Mouse (Mus musculus) embryonic facial prominence, embryonic 11.5 days (tissue): ENCODE results near the gene Gm11568. TPM values are rescaled to one million over a fixed set of nuclear protein-coding genes. Genes with fewer than 3 reads are reported as not detected.
"Not testable (repeated sequence)": the region's sequence is repeated elsewhere in the genome, so short reads cannot be mapped to it uniquely, and the experiment has no call there.

Experiments
- ATAC-seq: fragments of 200-750 bp; cut with Nextera tagmentation; replicated peaks from 2 replicates; pipeline ENCODE4 v1.8.0; 2017; ENCODE audit warnings: low read depth; ENCODE audit not compliant: insufficient number of reproducible peaks, low FRiP score, low TSS enrichment
- DNase-seq: peaks from one replicate; pipeline ENCODE4 v3.0.0-alpha.2; 2015; ENCODE audit warnings: low spot score
- H3K27ac ChIP-seq: fragments of 300-500 bp; sonication (generic); replicated peaks from 2 replicates; pipeline ENCODE4 v1.5.1; 2014; ENCODE audit warnings: mild to moderate bottlenecking, low read depth, low read length, control low read depth
- H3K27me3 ChIP-seq: fragments of 300-500 bp; sonication (generic); 2 replicates; pipeline ENCODE4 v1.6.1; 2014; ENCODE audit warnings: mild to moderate bottlenecking, low read length, moderate library complexity, mixed read lengths; ENCODE audit not compliant: control insufficient read depth, insufficient read depth
- H3K36me3 ChIP-seq: fragments of 300-500 bp; sonication (generic); replicated peaks from 2 replicates; pipeline ENCODE4 v1.6.1; 2014; ENCODE audit warnings: low read depth, mild to moderate bottlenecking, low read length, moderate library complexity, mixed read lengths; ENCODE audit not compliant: control insufficient read depth, insufficient read depth
- H3K4me1 ChIP-seq: fragments of 300-500 bp; sonication (generic); 2 replicates; pipeline ENCODE4 v1.6.1; 2014; ENCODE audit warnings: low read length, mixed read lengths; ENCODE audit not compliant: control insufficient read depth, insufficient read depth
- H3K4me2 ChIP-seq: fragments of 300-500 bp; sonication (generic); 2 replicates; pipeline ENCODE4 v1.6.1; 2014; ENCODE audit warnings: low read depth, mild to moderate bottlenecking, control low read depth, low read length, moderate library complexity
- H3K4me3 ChIP-seq: fragments of 300-500 bp; sonication (generic); 2 replicates; pipeline ENCODE4 v1.5.1; 2014; ENCODE audit warnings: low read depth, low read length, control low read depth
- H3K9ac ChIP-seq: fragments of 300-500 bp; sonication (generic); replicated peaks from 2 replicates; pipeline ENCODE4 v1.6.1; 2014; ENCODE audit warnings: mild to moderate bottlenecking, control low read depth, low read length
- H3K9me3 ChIP-seq: fragments of 300-500 bp; sonication (generic); replicated peaks from 2 replicates; pipeline ENCODE4 v1.6.1; 2016; ENCODE audit warnings: mild to moderate bottlenecking, low read length, inconsistent platforms, mixed read lengths; ENCODE audit not compliant: control insufficient read depth
- WGBS: fragments of 180-500 bp; shearing (Covaris S2); extraction: QIAGEN DNeasy Blood & Tissue Kit; methylation state at CpG from one replicate; pipeline ENCODE4 v1.1.7; 2014; 5-methylcytosine and 5-hydroxymethylcytosine counted together
- polyA plus RNA-seq: library from polyadenylated mRNA; unstranded; fragments of >200 nt; fragmentation: Nextera tagmentation; extraction: Ambion mirVana; gene quantifications from 2 replicates; pipeline ENCODE4 v1.2.1, GENCODE M21; 2014

Gm11568 gene
- polyA plus RNA-seq, 1 experiment from 2014 or later: not detected

DNA sequence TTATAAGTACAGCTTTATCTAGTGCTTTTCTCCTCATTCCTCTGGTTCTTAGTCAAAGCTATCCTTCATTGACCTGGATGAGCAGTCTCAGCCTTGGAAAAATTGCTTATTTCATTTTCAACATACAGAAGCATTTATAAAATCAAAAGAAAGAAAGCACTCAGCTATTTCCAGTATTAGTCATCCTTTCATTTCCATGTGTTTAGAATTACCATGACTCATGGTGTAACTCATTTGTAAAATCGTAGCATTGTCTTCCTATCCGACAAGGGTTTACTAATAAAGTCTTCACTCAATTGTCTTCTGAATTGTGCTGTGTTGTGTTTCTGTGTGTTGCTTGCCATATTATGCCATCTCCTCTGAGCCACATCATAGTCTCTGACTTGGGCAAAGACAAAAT, 1.0 kb downstream of the Gm11568 start:
- 80% methylated on average over 2 of the region's 2 CpGs for WGBS
- no peak for ATAC-seq
- H3K4me3 ChIP-seq: no peak overlapping the region
- H3K9ac ChIP-seq: no peak overlapping the region
- no peak for DNase-seq
- no peaks in the 10 kb centered on the region for H3K36me3 ChIP-seq
- no peaks in the 10 kb centered on the region for H3K4me1 ChIP-seq
- no peak overlapping the region for H3K4me2 ChIP-seq
- no peaks in the 10 kb centered on the region for H3K9me3 ChIP-seq
- H3K27ac ChIP-seq: no peak overlapping the region
- no peaks in the 10 kb centered on the region for H3K27me3 ChIP-seq

DNA sequence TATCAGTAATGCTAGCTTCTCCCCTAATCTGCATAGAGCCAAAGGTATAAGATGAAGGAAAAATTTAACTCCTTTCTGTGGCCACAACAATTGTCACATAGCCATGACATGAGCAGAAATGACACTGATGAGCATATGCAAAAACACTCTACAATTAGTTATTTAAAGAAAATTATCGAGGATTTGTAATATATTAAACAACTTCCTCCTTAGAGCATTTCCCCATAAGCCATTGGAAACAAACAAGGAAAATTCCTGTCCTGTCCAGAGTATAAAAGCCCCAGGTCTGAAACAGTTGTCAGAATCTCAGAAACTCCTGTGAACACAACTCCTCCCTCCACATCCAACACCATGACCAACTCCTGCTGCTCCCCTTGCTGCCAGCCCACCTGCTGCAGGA, 6.5 kb downstream of the Gm11568 start, which contains the start of gene Gm11559:
Gm11559 (plus strand) TSS at position 301 of the 400 bp plus-strand sequence.
- ATAC-seq, H3K4me2 ChIP-seq, H3K36me3 ChIP-seq, H3K27me3 ChIP-seq, H3K4me1 ChIP-seq, DNase-seq, H3K9me3 ChIP-seq, H3K27ac ChIP-seq, H3K4me3 ChIP-seq, H3K9ac ChIP-seq: not testable (repeated sequence)
- 66% methylated on average over 1 of the region's 1 CpGs for WGBS

DNA sequence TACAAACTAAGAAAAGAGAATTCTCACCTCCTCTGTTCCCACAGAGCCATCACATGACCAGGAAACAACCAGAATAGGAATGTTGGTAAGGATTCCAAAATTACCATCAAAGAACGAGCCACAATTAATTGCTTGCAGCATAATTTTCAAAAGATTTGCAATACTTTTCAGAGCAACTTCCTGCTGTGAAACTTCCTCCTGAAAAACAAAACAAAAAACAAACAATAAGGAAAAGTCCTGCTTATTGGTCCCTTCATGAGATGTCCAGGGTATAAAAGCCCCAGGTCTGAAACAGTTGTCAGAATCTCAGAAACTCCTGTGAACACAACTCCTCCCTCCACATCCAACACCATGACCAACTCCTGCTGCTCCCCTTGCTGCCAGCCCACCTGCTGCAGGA, 15.4 kb downstream of the Gm11568 start, which contains the start of gene Krtap9-1:
Krtap9-1 (plus strand) TSS at position 301 of the 400 bp plus-strand sequence.
- not testable (repeated sequence) for H3K27me3 ChIP-seq, H3K4me1 ChIP-seq, H3K9ac ChIP-seq, H3K9me3 ChIP-seq, DNase-seq, H3K36me3 ChIP-seq, H3K4me2 ChIP-seq, H3K27ac ChIP-seq, ATAC-seq, H3K4me3 ChIP-seq
- WGBS: 70% methylated on average over 1 of the region's 1 CpGs

DNA sequence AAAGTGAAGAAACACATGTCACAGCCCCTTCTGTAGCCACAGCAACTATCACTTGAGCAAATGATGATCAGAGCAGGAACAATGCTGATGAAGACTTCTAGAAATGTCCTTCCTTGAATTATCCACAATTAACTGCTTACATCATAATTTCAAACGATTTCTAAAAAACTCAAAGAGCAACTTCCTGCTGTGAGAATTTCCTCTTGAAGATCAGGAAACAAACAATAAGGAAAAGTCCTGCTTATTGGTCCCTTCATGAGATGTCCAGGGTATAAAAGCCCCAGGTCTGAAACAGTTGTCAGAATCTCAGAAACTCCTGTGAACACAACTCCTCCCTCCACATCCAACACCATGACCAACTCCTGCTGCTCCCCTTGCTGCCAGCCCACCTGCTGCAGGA, 21.2 kb downstream of the Gm11568 start, which contains the start of gene Gm11567:
Gm11567 (plus strand) TSS at position 301 of the 400 bp plus-strand sequence.
- not testable (repeated sequence) for H3K9ac ChIP-seq, H3K4me3 ChIP-seq, H3K4me1 ChIP-seq, H3K27me3 ChIP-seq, H3K4me2 ChIP-seq, H3K9me3 ChIP-seq, DNase-seq, H3K27ac ChIP-seq, ATAC-seq, H3K36me3 ChIP-seq
- 60% methylated on average over 1 of the region's 1 CpGs for WGBS

DNA sequence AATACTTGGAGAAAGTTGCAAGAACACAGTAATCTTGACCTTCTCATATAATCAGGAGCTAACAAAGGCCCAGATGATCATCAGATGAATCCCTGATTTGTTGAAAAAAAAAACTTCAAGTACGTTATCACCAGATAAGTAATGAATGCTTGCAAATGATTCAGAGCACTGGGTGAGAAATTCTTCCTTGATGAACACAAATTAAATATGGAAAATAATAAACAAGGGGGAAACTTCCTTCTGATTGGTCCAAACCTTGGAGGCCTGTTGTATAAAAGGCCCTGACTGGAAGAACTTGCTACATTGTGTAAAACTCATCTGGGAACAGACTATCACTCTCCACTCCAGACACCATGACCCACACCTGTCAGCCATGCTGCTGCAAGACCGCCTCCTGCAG, 49.9 kb downstream of the Gm11568 start, which contains the start of gene Krtap31-1:
Krtap31-1 (plus strand) TSS at position 301 of the 400 bp plus-strand sequence.
- no peak for DNase-seq
- Histone ChIP-seq H3K9me3 (no peaks in the 10 kb centered on the region), H3K4me2 (no peak within 1 kb of the TSS), H3K9ac (no peak within 1 kb of the TSS), H3K27me3 (no peaks in the 10 kb centered on the region), H3K4me1 (no peaks in the 10 kb centered on the region), H3K27ac (no peak within 1 kb of the TSS), H3K4me3 (no peak within 1 kb of the TSS), H3K36me3 (no peaks in the 10 kb centered on the region)
- 79% methylated on average over 2 of the region's 2 CpGs for WGBS
- ATAC-seq: no peak

Other genes with a start within 250 kb of the Gm11568 start
- not detected in 2 replicates for gene Gm11937, start 247.7 kb upstream of the Gm11568 start, polyA plus RNA-seq
- gene Krtap2-4, start 243.1 kb upstream of the Gm11568 start, polyA plus RNA-seq: not detected in 2 replicates
- gene Gm11562, start 237.5 kb upstream of the Gm11568 start, polyA plus RNA-seq: not detected in 2 replicates
- not detected in 2 replicates for gene Krtap4-1, start 229.7 kb upstream of the Gm11568 start, polyA plus RNA-seq
- gene Krtap4-2, start 222.8 kb upstream of the Gm11568 start, polyA plus RNA-seq: not detected in 2 replicates
- not detected in 2 replicates for gene Krtap4-7, start 213.8 kb upstream of the Gm11568 start, polyA plus RNA-seq
- gene Gm11555, start 207.7 kb upstream of the Gm11568 start, polyA plus RNA-seq: not detected in 2 replicates
- gene Gm11563, start 199.0 kb upstream of the Gm11568 start, polyA plus RNA-seq: not detected in 2 replicates
- not detected in 2 replicates for gene Krtap4-6, start 192.0 kb upstream of the Gm11568 start, polyA plus RNA-seq
- gene Gm14190, start 167.2 kb upstream of the Gm11568 start, polyA plus RNA-seq: not detected in 2 replicates
- not detected in 2 replicates for gene Gm14180, start 123.6 kb upstream of the Gm11568 start, polyA plus RNA-seq
- gene Gm11595, start 85.0 kb upstream of the Gm11568 start, polyA plus RNA-seq: not detected in 2 replicates
- gene Krtap4-8, start 77.2 kb upstream of the Gm11568 start, polyA plus RNA-seq: not detected in 2 replicates
- not detected in 2 replicates for gene Krtap4-9, start 72.7 kb upstream of the Gm11568 start, polyA plus RNA-seq
- not detected in 2 replicates for gene Gm11596, start 64.5 kb upstream of the Gm11568 start, polyA plus RNA-seq
- not detected in 2 replicates for gene Gm11569, start 59.0 kb upstream of the Gm11568 start, polyA plus RNA-seq
- not detected in 2 replicates for gene Gm11554, start 53.5 kb upstream of the Gm11568 start, polyA plus RNA-seq
- not detected in 2 replicates for gene Krtap4-13, start 48.0 kb upstream of the Gm11568 start, polyA plus RNA-seq
- not detected in 2 replicates for gene Gm11564, start 42.3 kb upstream of the Gm11568 start, polyA plus RNA-seq
- not detected in 2 replicates for gene 2300003K06Rik, start 19.9 kb upstream of the Gm11568 start, polyA plus RNA-seq
- not detected in 2 replicates for gene Krtap4-16, start 6.3 kb upstream of the Gm11568 start, polyA plus RNA-seq
- not detected in 2 replicates for gene Gm11559, start 6.6 kb downstream of the Gm11568 start, polyA plus RNA-seq
- not detected in 2 replicates for gene Krtap9-1, start 15.5 kb downstream of the Gm11568 start, polyA plus RNA-seq
- not detected in 2 replicates for gene Gm11567, start 21.3 kb downstream of the Gm11568 start, polyA plus RNA-seq
- gene Krtap31-1, start 50.0 kb downstream of the Gm11568 start, polyA plus RNA-seq: not detected in 2 replicates
- not detected in 2 replicates for gene Gm11565, start 56.8 kb downstream of the Gm11568 start, polyA plus RNA-seq
- gene Krtap31-2, start 78.4 kb downstream of the Gm11568 start, polyA plus RNA-seq: not detected in 2 replicates
- not detected in 2 replicates for gene Krtap9-5, start 90.6 kb downstream of the Gm11568 start, polyA plus RNA-seq
- not detected in 2 replicates for gene Krtap29-1, start 121.1 kb downstream of the Gm11568 start, polyA plus RNA-seq
- gene Krtap16-1, start 128.7 kb downstream of the Gm11568 start, polyA plus RNA-seq: not detected in 2 replicates
- gene Krtap17-1, start 136.1 kb downstream of the Gm11568 start, polyA plus RNA-seq: not detected in 2 replicates
- not detected in 2 replicates for gene Krt33a, start 158.3 kb downstream of the Gm11568 start, polyA plus RNA-seq
- gene Krt33b, start 172.0 kb downstream of the Gm11568 start, polyA plus RNA-seq: not detected in 2 replicates
- gene Krt34, start 183.6 kb downstream of the Gm11568 start, polyA plus RNA-seq: not detected in 2 replicates
- not detected in 2 replicates for gene Krt31, start 192.6 kb downstream of the Gm11568 start, polyA plus RNA-seq
- gene Krt32, start 230.3 kb downstream of the Gm11568 start, polyA plus RNA-seq: not detected in 2 replicates
- not detected in 2 replicates for gene Krt35, start 238.3 kb downstream of the Gm11568 start, polyA plus RNA-seq
- gene Krt36, start 247.7 kb downstream of the Gm11568 start, polyA plus RNA-seq: 0.13 TPM in 1 of 2 replicates, not detected in the other